Mouse (Mus musculus) limb, embryonic 15.5 days (tissue): ENCODE data around the gene Cbfa2t3. TPM values are rescaled to one million over a fixed set of nuclear protein-coding genes. Genes with fewer than 3 reads are reported as not detected.

Source experiments
- ATAC-seq: fragments of 200-750 bp; cut with Nextera tagmentation; 2 replicates; pipeline ENCODE4 v1.8.0; 2017; ENCODE audit warnings: low read depth, moderate TSS enrichment; ENCODE audit not compliant: insufficient number of reproducible peaks, low FRiP score, low TSS enrichment
- H3K27ac ChIP-seq: fragments of 300-500 bp; sonication (generic); 2 replicates; pipeline ENCODE4 v1.5.1; 2015; ENCODE audit warnings: moderate library complexity, mild to moderate bottlenecking, inconsistent platforms
- H3K27me3 ChIP-seq: fragments of 300-500 bp; sonication (generic); 2 replicates; pipeline ENCODE4 v1.6.1; 2015; ENCODE audit warnings: inconsistent platforms
- H3K36me3 ChIP-seq: fragments of 300-500 bp; sonication (generic); 2 replicates; pipeline ENCODE4 v1.6.1; 2015; ENCODE audit warnings: inconsistent platforms
- H3K4me1 ChIP-seq: fragments of 300-500 bp; sonication (generic); 2 replicates; pipeline ENCODE4 v1.6.1; 2015; ENCODE audit warnings: inconsistent platforms
- H3K4me2 ChIP-seq: fragments of 300-500 bp; sonication (generic); 2 replicates; pipeline ENCODE4 v1.6.1; 2015; ENCODE audit warnings: mild to moderate bottlenecking, inconsistent platforms
- H3K4me3 ChIP-seq: fragments of 300-500 bp; sonication (generic); 2 replicates; pipeline ENCODE4 v1.5.1; 2015; ENCODE audit warnings: mild to moderate bottlenecking, inconsistent platforms
- H3K9ac ChIP-seq: fragments of 300-500 bp; sonication (generic); 2 replicates; pipeline ENCODE4 v1.6.1; 2015; ENCODE audit warnings: inconsistent platforms
- H3K9me3 ChIP-seq: fragments of 300-500 bp; sonication (generic); 2 replicates; pipeline ENCODE4 v1.6.1; 2016; ENCODE audit warnings: inconsistent platforms
- WGBS: fragments of 180-500 bp; shearing (Covaris S2); methylation state at CpG from one replicate; pipeline ENCODE4 v1.1.7; 2015; 5-methylcytosine and 5-hydroxymethylcytosine counted together
- polyA plus RNA-seq: library from polyadenylated mRNA; unstranded; fragments of >200 nt; fragmentation: Nextera tagmentation; extraction: Ambion mirVana; gene quantifications from 2 replicates; pipeline ENCODE4 v1.2.1, GENCODE M21; 2015

The Cbfa2t3 gene
- polyA plus RNA-seq = 4.6 and 5.1 TPM in 2 replicates

DNA sequence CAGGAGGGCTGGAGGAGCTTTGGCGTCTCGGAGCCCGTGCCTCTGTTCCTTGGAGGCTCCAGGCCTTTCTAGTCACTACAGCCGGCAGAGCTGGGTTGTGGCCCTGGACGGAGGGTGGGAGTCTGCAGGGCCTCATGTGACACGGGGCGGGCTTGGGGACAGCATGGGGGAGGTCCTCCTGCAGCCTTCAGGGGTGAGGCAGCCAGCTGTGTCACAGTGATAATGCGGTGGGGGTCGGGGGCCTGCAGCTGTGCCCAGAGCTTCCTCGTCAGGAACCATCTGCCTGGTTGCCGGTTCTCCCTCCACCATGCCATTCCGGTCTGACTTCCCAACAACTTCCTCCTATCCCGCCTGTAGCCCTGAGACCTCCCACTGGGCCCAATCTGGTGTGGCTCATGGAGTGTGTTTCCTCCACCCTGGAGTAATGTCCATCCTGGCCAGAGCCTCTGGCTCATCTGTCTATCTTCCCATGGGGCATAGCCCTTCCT, at the start of gene Cbfa2t3:
Gene Cbfa2t3 (minus strand): TSS at position 105 of the 488 bp plus-strand sequence.
- H3K4me3 ChIP-seq = no peak within 1 kb of the TSS
- no peaks in the 10 kb centered on the region for H3K9me3 ChIP-seq
- WGBS = 51% methylated on average over 13 of the region's 13 CpGs
- no peaks in the 10 kb centered on the region for H3K36me3 ChIP-seq
- peaks cover 5% of the 10 kb centered on the region; the same call in 1 of the 2 replicates for H3K27me3 ChIP-seq
- no peak within 1 kb of the TSS for H3K4me2 ChIP-seq
- peak; percentile 27; the same call in 1 of the 2 replicates for ATAC-seq
- H3K4me1 ChIP-seq = peaks cover 8% of the 10 kb centered on the region
- no peak within 1 kb of the TSS for H3K9ac ChIP-seq
- H3K27ac ChIP-seq = no peak within 1 kb of the TSS

DNA sequence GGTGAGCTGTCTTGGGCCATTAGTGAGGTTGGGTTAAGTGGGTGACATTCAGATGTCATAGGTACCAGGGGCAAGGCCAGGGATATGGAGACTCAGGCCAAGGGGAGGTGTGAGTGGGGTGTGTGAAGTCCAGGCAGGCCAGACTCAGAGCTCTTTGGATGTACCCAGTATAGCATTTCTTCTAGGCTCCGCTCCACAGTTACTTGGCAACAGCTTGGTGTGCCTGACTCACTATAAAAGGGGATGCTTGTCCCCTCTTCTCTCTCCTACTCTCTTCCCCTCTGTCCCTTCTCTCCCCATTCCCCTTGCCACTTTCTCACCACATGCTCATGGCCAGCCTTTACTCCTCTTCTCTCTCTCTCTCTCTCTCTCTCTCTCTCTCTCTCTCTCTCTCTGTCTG, 48.9 kb upstream of the Cbfa2t3 start:
- Histone ChIP-seq H3K9me3 (no peaks in the 10 kb centered on the region), H3K4me2 (no peak overlapping the region), H3K27ac (no peak overlapping the region), H3K4me1 (peaks cover 23% of the 10 kb centered on the region), H3K36me3 (no peaks in the 10 kb centered on the region), H3K4me3 (no peak overlapping the region), H3K27me3 (peaks cover 27% of the 10 kb centered on the region), H3K9ac (no peak overlapping the region)
- no peak for ATAC-seq
- WGBS = 100% methylated on average over 1 of the region's 1 CpGs

DNA sequence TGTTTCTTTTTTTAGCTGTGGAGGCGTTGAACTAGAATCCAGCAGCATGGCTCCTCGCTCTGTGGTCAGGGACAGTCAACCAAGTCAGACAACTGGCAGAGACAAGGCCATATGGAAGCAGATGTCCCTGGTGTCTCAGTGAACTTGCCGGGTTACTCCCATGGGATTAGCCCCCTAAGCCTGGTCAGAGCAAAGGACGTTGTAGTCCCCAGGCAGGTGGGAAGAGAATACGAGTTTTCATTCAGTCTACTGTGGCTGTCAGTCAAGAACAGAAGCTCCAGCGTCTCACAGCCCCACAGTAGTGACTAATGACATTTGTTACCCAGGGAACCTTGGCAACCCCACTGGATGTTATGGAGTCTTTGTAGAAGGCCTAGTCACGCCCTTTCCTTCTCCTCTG, 47.5 kb upstream of the Cbfa2t3 start:
- WGBS = 46% methylated on average over 7 of the region's 7 CpGs
- no peak overlapping the region for H3K9ac ChIP-seq
- H3K4me3 ChIP-seq = no peak overlapping the region
- peaks cover 36% of the 10 kb centered on the region for H3K27me3 ChIP-seq
- H3K4me2 ChIP-seq = no peak overlapping the region
- H3K9me3 ChIP-seq = no peaks in the 10 kb centered on the region
- 0 out of 2 replicates have a peak overlapping the region, but pooled peaks have one; percentile 58 for H3K27ac ChIP-seq
- no peaks in the 10 kb centered on the region for H3K36me3 ChIP-seq
- peaks cover 23% of the 10 kb centered on the region for H3K4me1 ChIP-seq
- peak; percentile 26; the same call in 1 of the 2 replicates for ATAC-seq

DNA sequence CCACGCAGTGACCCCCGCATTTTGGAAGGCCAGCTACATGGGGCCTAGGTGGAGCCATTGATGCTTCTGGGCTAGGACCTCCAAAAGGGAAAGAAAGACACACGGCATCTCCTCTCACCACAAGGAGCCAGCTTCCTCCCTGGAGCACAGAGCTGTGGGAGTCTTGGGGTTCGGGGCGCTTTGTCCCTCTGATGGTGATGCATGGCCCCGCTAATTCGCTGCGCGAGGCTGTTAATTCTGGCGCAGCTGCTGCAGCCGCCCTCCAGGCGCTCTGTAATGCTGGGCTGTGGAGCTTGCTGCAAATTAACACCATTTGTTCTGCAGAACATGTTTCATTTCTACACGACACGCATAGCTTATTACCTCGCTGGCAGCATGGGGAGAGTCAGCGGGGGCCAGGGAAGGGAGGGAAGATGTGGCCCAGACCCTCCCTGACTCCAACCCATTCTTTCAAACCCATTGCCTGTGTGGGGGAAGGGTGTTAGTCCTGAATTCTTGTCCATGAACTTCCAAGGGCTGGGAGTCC, 46.9 kb upstream of the Cbfa2t3 start:
- Histone ChIP-seq H3K27ac (peak overlapping the region; percentile 58; the same call in 1 of the 2 replicates), H3K27me3 (peaks cover 41% of the 10 kb centered on the region), H3K4me3 (0 out of 2 replicates have a peak overlapping the region, but pooled peaks have one; percentile 1), H3K36me3 (no peaks in the 10 kb centered on the region), H3K4me2 (peak overlapping the region; percentile 34), H3K9ac (peak overlapping the region; percentile 4; the same call in 1 of the 2 replicates), H3K4me1 (peaks cover 23% of the 10 kb centered on the region), H3K9me3 (no peaks in the 10 kb centered on the region)
- 8% methylated on average over 16 of the region's 16 CpGs for WGBS
- ATAC-seq = no peak; the same call in 1 of the 2 replicates

DNA sequence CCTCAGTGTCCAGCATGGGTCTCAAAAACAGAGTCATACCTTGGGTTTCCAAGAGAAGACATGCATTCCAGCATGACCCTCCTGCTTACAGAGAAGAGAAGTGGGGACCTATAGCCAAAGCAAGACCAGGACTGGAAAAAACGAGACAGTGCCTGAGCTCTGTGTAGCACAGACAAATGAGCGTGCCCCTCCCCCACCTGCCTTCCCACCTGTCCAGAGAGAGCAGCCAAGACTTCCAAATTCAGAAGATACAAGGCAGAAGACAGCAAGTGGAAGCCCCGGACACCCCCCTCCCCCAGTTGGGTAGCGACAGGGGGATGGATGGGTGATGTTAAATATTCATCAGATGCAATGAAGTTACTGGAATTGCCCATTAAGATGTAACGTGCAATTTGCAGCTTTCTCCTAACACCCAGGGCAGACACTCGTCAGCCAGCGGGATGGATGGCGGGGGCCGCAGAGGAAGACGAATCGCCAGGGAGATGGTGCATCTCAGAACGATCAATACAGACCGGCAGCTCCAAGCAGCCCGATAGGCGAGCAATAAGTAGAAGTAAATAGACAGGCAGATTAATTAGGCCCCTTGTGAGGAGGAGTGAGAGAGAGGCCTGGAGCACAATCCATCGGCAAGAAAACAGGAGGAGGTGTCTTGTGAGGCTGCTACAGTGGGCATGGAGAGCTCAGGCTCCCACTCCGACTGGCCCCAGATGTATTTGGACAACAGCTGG, 46.3 kb upstream of the Cbfa2t3 start:
- Histone ChIP-seq H3K9ac (peak overlapping the region; percentile 4; the same call in 1 of the 2 replicates), H3K27ac (0 out of 2 replicates have a peak overlapping the region, but pooled peaks have one; percentile 57), H3K4me3 (no peak overlapping the region), H3K27me3 (peaks cover 41% of the 10 kb centered on the region), H3K9me3 (no peaks in the 10 kb centered on the region), H3K36me3 (no peaks in the 10 kb centered on the region), H3K4me1 (peaks cover 23% of the 10 kb centered on the region), H3K4me2 (peak overlapping the region; percentile 34; the same call in 1 of the 2 replicates)
- 22% methylated on average over 17 of the region's 17 CpGs for WGBS
- ATAC-seq = no peak

DNA sequence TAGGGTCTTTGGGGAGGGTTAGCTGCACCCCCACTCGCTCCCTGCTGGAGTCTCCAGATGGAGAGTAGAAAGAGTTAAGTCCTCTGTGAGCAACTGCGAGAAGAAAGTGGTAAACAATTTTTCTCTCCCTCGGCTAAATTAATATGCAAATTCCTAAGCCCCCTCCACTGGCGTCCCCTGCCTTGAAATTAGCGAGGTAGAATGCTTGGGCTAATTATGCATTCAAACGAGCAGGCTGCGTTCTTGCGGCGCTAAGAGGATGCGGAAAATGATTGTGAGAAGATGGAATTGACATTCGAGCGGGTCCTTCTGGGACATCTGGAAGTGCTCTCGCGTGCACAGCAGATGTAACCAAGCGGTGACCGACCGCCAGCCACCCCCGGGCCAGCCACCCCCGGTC, 43.6 kb upstream of the Cbfa2t3 start:
- Histone ChIP-seq H3K4me1 (peaks cover 27% of the 10 kb centered on the region), H3K9me3 (no peaks in the 10 kb centered on the region), H3K4me3 (no peak overlapping the region), H3K9ac (no peak overlapping the region), H3K36me3 (no peaks in the 10 kb centered on the region), H3K27ac (no peak overlapping the region), H3K4me2 (no peak overlapping the region), H3K27me3 (peaks cover 41% of the 10 kb centered on the region)
- WGBS = 12% methylated on average over 19 of the region's 19 CpGs
- ATAC-seq = no peak

DNA sequence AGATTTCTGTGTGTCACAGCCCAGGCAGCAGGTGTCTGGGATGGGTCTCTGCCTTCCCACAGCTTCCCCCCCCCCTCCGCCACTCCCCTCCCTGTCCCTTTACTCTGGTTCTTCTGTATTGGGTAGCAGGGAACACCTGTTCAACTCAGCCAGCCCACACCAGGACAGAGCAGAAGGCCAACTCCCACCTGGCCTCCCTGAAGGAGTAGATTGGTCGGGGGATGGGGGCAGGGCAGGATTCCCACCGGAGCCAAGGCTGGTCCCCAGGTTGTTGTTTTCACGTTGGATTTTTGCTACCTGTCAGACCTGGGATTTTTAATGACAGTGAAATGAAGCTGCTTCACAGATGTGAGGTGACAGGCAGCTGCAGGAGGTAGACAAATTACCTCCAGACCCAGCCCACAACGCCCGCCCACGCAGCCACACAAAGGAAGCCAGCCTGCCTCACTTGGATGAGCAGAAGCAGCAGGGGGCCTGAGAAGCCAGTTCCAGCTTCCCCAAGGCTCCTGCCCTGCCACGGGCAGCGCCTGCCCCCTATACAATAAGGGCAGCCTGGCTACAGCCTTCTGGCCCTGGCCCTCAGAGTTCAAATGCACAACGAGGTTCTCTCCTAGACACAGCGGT, 40.3 kb upstream of the Cbfa2t3 start:
- Histone ChIP-seq H3K9ac (no peak overlapping the region), H3K4me1 (peaks cover 9% of the 10 kb centered on the region; the same call in 1 of the 2 replicates), H3K36me3 (no peaks in the 10 kb centered on the region), H3K4me3 (no peak overlapping the region), H3K4me2 (no peak overlapping the region), H3K9me3 (no peaks in the 10 kb centered on the region), H3K27ac (no peak overlapping the region), H3K27me3 (peaks cover 23% of the 10 kb centered on the region)
- no peak for ATAC-seq
- 19% methylated on average over 11 of the region's 11 CpGs for WGBS

DNA sequence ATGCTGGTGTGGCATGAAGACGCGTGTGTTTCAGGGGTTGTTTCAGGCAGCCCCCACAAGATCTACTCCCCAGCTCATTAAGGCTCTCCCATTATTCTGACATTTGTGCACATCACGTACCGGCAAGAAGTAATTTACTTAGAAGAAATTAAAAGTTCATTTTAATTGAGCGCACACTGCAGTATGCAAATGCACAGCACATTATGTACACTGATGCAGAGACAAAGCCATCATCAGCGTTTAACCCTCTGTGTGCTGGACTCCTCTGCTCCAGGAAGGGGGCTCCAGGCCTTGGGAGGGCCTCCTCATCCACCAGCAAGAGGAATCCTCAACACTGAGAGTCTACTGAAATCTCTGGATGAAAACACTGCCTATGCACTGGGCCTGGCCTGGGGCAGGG, 39.0 kb upstream of the Cbfa2t3 start:
- no peak overlapping the region for H3K9ac ChIP-seq
- WGBS = 87% methylated on average over 6 of the region's 6 CpGs
- H3K4me1 ChIP-seq = peaks cover 9% of the 10 kb centered on the region; the same call in 1 of the 2 replicates
- no peak for ATAC-seq
- H3K9me3 ChIP-seq = no peaks in the 10 kb centered on the region
- no peak overlapping the region for H3K4me3 ChIP-seq
- H3K36me3 ChIP-seq = no peaks in the 10 kb centered on the region
- no peak overlapping the region for H3K4me2 ChIP-seq
- H3K27ac ChIP-seq = no peak overlapping the region
- peaks cover 27% of the 10 kb centered on the region for H3K27me3 ChIP-seq

DNA sequence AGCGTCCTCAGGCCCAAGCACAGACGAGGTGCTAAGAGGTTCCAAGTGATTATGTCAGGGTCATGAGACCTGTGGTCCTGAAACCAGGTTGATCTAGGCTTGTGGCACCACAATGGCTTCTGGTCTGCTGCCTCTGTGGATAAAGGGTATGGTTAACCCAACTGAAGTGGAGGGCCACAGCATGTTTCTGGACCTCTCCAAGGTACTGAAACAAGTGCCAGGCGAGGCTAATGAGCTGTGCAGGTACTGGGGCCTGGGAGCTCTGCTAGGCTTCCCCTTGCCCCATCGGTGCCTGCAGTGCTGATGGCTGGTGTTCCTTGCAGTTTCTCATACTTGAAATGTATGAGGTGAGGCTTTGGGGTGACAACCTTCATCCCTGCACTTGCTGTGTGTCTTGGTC, 38.2 kb upstream of the Cbfa2t3 start:
- WGBS = 37% methylated on average over 4 of the region's 4 CpGs
- Histone ChIP-seq H3K4me2 (no peak overlapping the region), H3K36me3 (no peaks in the 10 kb centered on the region), H3K27me3 (peaks cover 24% of the 10 kb centered on the region), H3K9ac (no peak overlapping the region), H3K27ac (no peak overlapping the region), H3K4me3 (no peak overlapping the region), H3K9me3 (no peaks in the 10 kb centered on the region), H3K4me1 (peaks cover 9% of the 10 kb centered on the region; the same call in 1 of the 2 replicates)
- no peak for ATAC-seq

DNA sequence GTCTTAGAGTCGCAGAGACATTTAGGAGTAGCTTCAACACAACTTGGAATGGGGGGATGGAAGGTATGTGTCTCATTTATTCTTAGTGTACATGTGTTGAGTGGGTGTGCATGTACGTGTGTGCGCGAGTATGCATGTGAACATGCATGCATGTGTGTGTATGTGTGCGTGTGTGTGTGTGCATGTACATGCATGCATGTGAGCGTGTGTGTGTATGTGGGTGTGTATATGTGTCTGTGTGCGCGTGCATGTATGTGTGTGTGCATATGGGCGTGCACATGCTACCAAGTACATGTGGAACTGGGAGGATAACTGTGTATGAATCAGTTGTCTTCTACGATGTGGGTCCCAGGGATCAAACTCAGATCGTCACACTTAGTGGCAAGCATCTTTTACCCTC, 37.7 kb upstream of the Cbfa2t3 start:
- H3K9me3 ChIP-seq = no peaks in the 10 kb centered on the region
- H3K27ac ChIP-seq = no peak overlapping the region
- WGBS = 90% methylated on average over 11 of the region's 11 CpGs
- ATAC-seq = no peak
- no peak overlapping the region for H3K9ac ChIP-seq
- no peak overlapping the region for H3K4me3 ChIP-seq
- peaks cover 20% of the 10 kb centered on the region for H3K27me3 ChIP-seq
- no peak overlapping the region for H3K4me2 ChIP-seq
- peaks cover 9% of the 10 kb centered on the region; the same call in 1 of the 2 replicates for H3K4me1 ChIP-seq
- no peaks in the 10 kb centered on the region for H3K36me3 ChIP-seq

DNA sequence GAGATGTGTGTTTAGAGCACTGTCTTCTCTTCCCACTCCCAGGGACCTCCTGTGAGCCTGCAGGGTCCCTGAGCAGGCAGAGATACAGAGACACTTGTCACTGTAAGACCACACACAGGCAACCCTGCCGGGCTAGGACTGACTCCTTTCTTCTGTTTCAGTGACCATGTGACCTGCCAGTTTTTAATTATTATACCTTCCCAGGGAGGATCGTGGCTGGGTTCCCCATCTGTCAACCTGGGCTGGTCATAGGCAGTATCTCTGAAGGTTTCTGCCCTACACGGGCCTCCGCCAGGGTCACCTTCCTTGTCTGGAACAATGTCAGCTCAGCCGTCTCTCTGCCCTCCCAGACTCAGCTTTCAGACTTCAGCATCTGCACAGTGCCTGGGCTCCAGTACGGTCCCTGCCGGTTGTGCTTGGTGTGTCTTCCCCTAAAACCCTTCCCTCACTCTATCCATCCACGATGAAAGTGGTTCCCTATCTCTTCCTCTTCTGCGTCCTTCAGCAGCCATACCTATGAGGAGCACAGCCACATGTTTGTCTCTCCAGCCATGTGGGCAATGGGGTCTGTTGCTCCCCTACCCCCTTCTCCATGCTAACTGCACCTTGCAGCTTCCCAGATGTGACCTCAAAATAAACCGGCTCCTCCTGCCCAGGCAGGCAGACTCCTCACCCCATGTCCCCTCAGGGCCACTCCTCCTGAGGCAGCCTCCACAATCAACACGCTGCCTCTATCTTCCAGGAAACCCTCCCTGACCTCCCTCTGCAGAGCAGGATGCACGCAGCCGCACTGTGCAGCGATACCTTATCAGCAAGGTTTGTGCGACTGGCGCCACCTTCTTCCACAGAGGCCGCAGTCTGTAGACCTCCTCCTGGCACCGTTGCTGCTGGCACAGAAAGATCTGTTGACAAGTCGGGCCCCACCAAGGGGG, 36.9 kb upstream of the Cbfa2t3 start:
- no peaks in the 10 kb centered on the region for H3K9me3 ChIP-seq
- no peaks in the 10 kb centered on the region for H3K36me3 ChIP-seq
- 59% methylated on average over 19 of the region's 19 CpGs for WGBS
- peaks cover 12% of the 10 kb centered on the region; the same call in 1 of the 2 replicates for H3K27me3 ChIP-seq
- no peak overlapping the region for H3K27ac ChIP-seq
- no peak overlapping the region for H3K9ac ChIP-seq
- H3K4me2 ChIP-seq = no peak overlapping the region
- H3K4me3 ChIP-seq = no peak overlapping the region
- peaks cover 9% of the 10 kb centered on the region; the same call in 1 of the 2 replicates for H3K4me1 ChIP-seq
- ATAC-seq = no peak
